Mouse (Mus musculus) thymus, postnatal 36 days (tissue): ENCODE measurements around the gene Lmcd1.

ENCODE experiments used
- DNase-seq, 2 experiments: peaks; one replicate each; pipeline ENCODE4 v3.0.0; 2022; ENCODE audit warnings: mixed read lengths in 2 of 2

The Lmcd1 gene

GRCm38 (mm10) chr6:112362349-112362958 is 88.9 kb downstream of the Lmcd1 start:
- DNase-seq = peak; percentile 30 to 33

- no peak for DNase-seq
Observed at GRCm38 (mm10) chr6:112364581-112364980, 91.0 kb downstream of the Lmcd1 start.

- no peak for DNase-seq
Observed at GRCm38 (mm10) chr6:112365294-112365693, 91.7 kb downstream of the Lmcd1 start.

- peak in 1 of 2 experiments; percentile 8 for DNase-seq
Observed at GRCm38 (mm10) chr6:112373886-112374585, 100.5 kb downstream of the Lmcd1 start.

GRCm38 (mm10) chr6:112375661-112376392 is 102.3 kb downstream of the Lmcd1 start:
- no peak for DNase-seq

GRCm38 (mm10) chr6:112379054-112379453 is 105.5 kb downstream of the Lmcd1 start:
- no peak for DNase-seq
